ENCODE assay signal across 23 mouse cellular contexts in the genomic region with DNA sequence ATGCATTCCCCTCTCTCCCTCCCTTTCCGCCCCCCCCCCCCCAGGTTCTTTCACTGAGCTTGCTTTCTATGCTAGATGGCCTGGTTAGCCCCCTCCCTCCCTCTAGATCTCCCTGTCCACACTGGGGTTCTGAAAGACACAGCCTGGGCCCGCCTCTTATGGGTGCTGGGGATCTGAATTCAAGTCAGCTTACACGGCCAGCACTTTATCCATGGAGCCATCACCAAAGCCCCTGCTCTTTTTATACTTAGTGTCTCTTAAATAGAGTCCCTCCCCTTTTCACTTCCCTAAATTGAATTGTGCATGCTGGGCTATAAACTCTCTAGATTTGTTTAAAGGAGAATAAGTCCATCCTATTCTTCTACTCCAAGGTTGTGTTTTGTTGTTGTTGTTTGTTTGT. TPM values are rescaled to one million over a fixed set of nuclear protein-coding genes. Genes with fewer than 3 reads are reported as not detected.
DNase-seq lines count a peak whose midpoint lies in the region; ATAC-seq and TF ChIP-seq lines count a peak whose summit lies in the region.
"Had no signal": no experiment of that assay in that cellular context is flagged by ENCODE, and none has a peak within 500 bp of the region (broad histone marks: within the 10 kb centered on the region; RNA-seq: fewer than 3 reads in every experiment).

No protein-coding gene starts in this region.

- H3K27ac ChIP-seq in heart, embryonic 12.5 days (ENCODE audit: poor library complexity, severe bottlenecking), result no peak overlapping the region
- no peak overlapping the region for H3K27ac ChIP-seq in liver, embryonic 14.5 days
- peak overlapping the region; percentile 48 for H3K27ac ChIP-seq in liver, embryonic 15.5 days (replicated peaks)
- H3K27ac ChIP-seq: embryonic facial prominence, embryonic 12.5 days; forebrain, embryonic 12.5 days; heart, embryonic 10.5 days; heart, embryonic 15.5 days; hindbrain, embryonic 13.5 days; hindbrain, postnatal 0 days had no signal

- no peak overlapping the region for H3K9ac ChIP-seq in heart, embryonic 12.5 days
- no peak overlapping the region for H3K9ac ChIP-seq in liver, embryonic 14.5 days (replicated peaks)
- H3K9ac ChIP-seq in liver, embryonic 15.5 days, result no peak overlapping the region
- H3K9ac ChIP-seq: embryonic facial prominence, embryonic 12.5 days; forebrain, embryonic 12.5 days; heart, embryonic 15.5 days; hindbrain, embryonic 13.5 days had no signal

- H3K27me3 ChIP-seq in heart, embryonic 12.5 days (replicated peaks), result no peaks in the 10 kb centered on the region
- H3K27me3 ChIP-seq in liver, embryonic 14.5 days (ENCODE audit: control insufficient read depth, insufficient read depth, low read length), result no peaks in the 10 kb centered on the region
- H3K27me3 ChIP-seq in liver, embryonic 15.5 days, result no peaks in the 10 kb centered on the region
- H3K27me3 ChIP-seq: embryonic facial prominence, embryonic 12.5 days; forebrain, embryonic 12.5 days; heart, embryonic 15.5 days; hindbrain, embryonic 13.5 days had no signal

- peaks cover 28% of the 10 kb centered on the region for H3K4me1 ChIP-seq in heart, embryonic 12.5 days (replicated peaks)
- H3K4me1 ChIP-seq in liver, embryonic 14.5 days (replicated peaks; ENCODE audit: control insufficient read depth in 2 of 2, insufficient read depth in 2 of 2, low read length in 1 of 2), result peaks cover 28 to 38% of the 10 kb centered on the region in 2 experiments
- peaks cover 60% of the 10 kb centered on the region for H3K4me1 ChIP-seq in liver, embryonic 15.5 days (replicated peaks)
- H3K4me1 ChIP-seq: forebrain, embryonic 12.5 days had no signal

- TF ChIP-seq EP300 in liver, embryonic 14.5 days (IDR thresholded peaks at IDR 0.05; ENCODE audit: low read depth), result no peak

- no peak for TF ChIP-seq CTCF in liver, embryonic 14.5 days (IDR thresholded peaks at IDR 0.05; ENCODE audit: low read depth)

- no peaks in the 10 kb centered on the region for H3K36me3 ChIP-seq in heart, embryonic 12.5 days
- H3K36me3 ChIP-seq in liver, embryonic 14.5 days (replicated peaks; ENCODE audit: control insufficient read depth, insufficient read depth, low read depth), result no peaks in the 10 kb centered on the region
- no peaks in the 10 kb centered on the region for H3K36me3 ChIP-seq in liver, embryonic 15.5 days (replicated peaks)
- H3K36me3 ChIP-seq: embryonic facial prominence, embryonic 12.5 days; forebrain, embryonic 12.5 days; G1E; heart, embryonic 10.5 days; heart, embryonic 15.5 days; hindbrain, embryonic 13.5 days had no signal

- DNase-seq in heart, adult 11 months, result peak; percentile 82
- no peak for DNase-seq in liver, embryonic 14.5 days (ENCODE audit: low read depth in 3 of 3, low spot score in 3 of 3)
- DNase-seq in liver, result no peak
- DNase-seq in thymus, postnatal 10 days (ENCODE audit: low spot score in 2 of 2), result no peak
- no peak for DNase-seq in right cerebral cortex, postnatal 25 days
- DNase-seq in gastrocnemius, postnatal 36 days, result no peak
- DNase-seq: adrenal gland, postnatal 10 days; cerebellum, adult 11 months; cerebellum, adult 8-10 months; cerebellum, postnatal 25 days; gastrocnemius, postnatal 14 days; heart, adult 18-20 months; heart, postnatal 14 days had no signal

- no peak overlapping the region for H3K4me2 ChIP-seq in heart, embryonic 12.5 days
- H3K4me2 ChIP-seq in liver, embryonic 14.5 days (ENCODE audit: low read depth), result peak overlapping the region; percentile 37; the same call in 1 of the 2 replicates
- 0 out of 2 replicates have a peak overlapping the region, but pooled peaks have one; percentile 21 for H3K4me2 ChIP-seq in liver, embryonic 15.5 days
- H3K4me2 ChIP-seq: embryonic facial prominence, embryonic 12.5 days; forebrain, embryonic 12.5 days; heart, embryonic 15.5 days; hindbrain, embryonic 13.5 days had no signal

- H3K9me3 ChIP-seq in heart, embryonic 12.5 days (replicated peaks), result no peaks in the 10 kb centered on the region
- H3K9me3 ChIP-seq in liver, embryonic 14.5 days (ENCODE audit: control insufficient read depth, low read length), result no peaks in the 10 kb centered on the region
- H3K9me3 ChIP-seq in liver, embryonic 15.5 days (replicated peaks), result no peaks in the 10 kb centered on the region
- H3K9me3 ChIP-seq: embryonic facial prominence, embryonic 12.5 days; forebrain, embryonic 12.5 days; G1E; heart, embryonic 10.5 days; heart, embryonic 15.5 days; hindbrain, embryonic 13.5 days had no signal

- intact Hi-C loops in gastrocnemius, postnatal 36 days (cut with DNase I), result no loop called here

- WGBS in heart, embryonic 12.5 days, result 69% methylated on average over 3 of the region's 3 CpGs
- WGBS in liver, embryonic 14.5 days (ENCODE audit: insufficient replicate concordance), result 46% methylated on average over 2 of the region's 3 CpGs
- WGBS in liver, embryonic 15.5 days (ENCODE audit: insufficient replicate concordance), result 49% methylated on average over 2 of the region's 3 CpGs

- no peak for ATAC-seq in heart, embryonic 12.5 days (ENCODE audit: insufficient number of reproducible peaks, low FRiP score)
- ATAC-seq in liver, embryonic 14.5 days (ENCODE audit: insufficient read depth), result no peak
- ATAC-seq in liver, embryonic 15.5 days (ENCODE audit: insufficient read depth), result no peak
- ATAC-seq: forebrain, embryonic 16.5 days; hindbrain, postnatal 0 days had no signal

- H3K4me3 ChIP-seq in heart, embryonic 12.5 days, result no peak overlapping the region
- no peak overlapping the region for H3K4me3 ChIP-seq in liver, embryonic 14.5 days (ENCODE audit: insufficient read depth in 1 of 2, low read depth in 2 of 2, low read length in 2 of 2)
- H3K4me3 ChIP-seq in liver, embryonic 15.5 days (replicated peaks), result no peak overlapping the region
- H3K4me3 ChIP-seq: embryonic facial prominence, embryonic 12.5 days; forebrain, embryonic 12.5 days; heart, embryonic 10.5 days; heart, embryonic 15.5 days; hindbrain, embryonic 13.5 days had no signal

RNA-seq across cellular contexts. Expression of a gene that starts 12.6 kb away (rescaled TPM):
- 32.2 and 33.1 TPM in 2 replicates for polyA plus RNA-seq in heart, embryonic 12.5 days (2016; fragmentation: Nextera tagmentation; extraction: Ambion mirVana)
- 10.5 and 11.6 TPM in 2 replicates for polyA plus RNA-seq in liver, embryonic 14.5 days (2012; rRNA removed)
- polyA plus RNA-seq in liver, embryonic 14.5 days (2014; fragmentation: Nextera tagmentation; extraction: Ambion mirVana), result 22.5 and 23.6 TPM in 2 replicates
- 36.0 and 41.3 TPM in 2 replicates for polyA plus RNA-seq in liver, embryonic 15.5 days (2015; fragmentation: Nextera tagmentation; extraction: Ambion mirVana)
- total RNA-seq in gastrocnemius, postnatal 36 days (2021), result 10 to 100 TPM; 10.1 to 12.0 TPM
